Mouse (Mus musculus) heart, postnatal 0 days (tissue): ENCODE measurements around the gene Gars. TPM values are rescaled to one million over a fixed set of nuclear protein-coding genes. Genes with fewer than 3 reads are reported as not detected.

ENCODE experiments used
- ATAC-seq: fragments of 200-750 bp; cut with Nextera tagmentation; 2 replicates; pipeline ENCODE4 v1.8.0; 2017; ENCODE audit warnings: low read depth, moderate number of reproducible peaks, moderate library complexity; ENCODE audit not compliant: insufficient read depth
- DNase-seq: peaks from one replicate; pipeline ENCODE4 v3.0.0-alpha.2; 2016; ENCODE audit warnings: low spot score
- H3K27ac ChIP-seq: fragments of 300-500 bp; sonication (generic); 2 replicates; pipeline ENCODE4 v1.5.1; 2014; ENCODE audit warnings: low read depth, mild to moderate bottlenecking
- H3K27me3 ChIP-seq: fragments of 300-500 bp; sonication (generic); 2 replicates; pipeline ENCODE4 v1.6.1; 2014; ENCODE audit warnings: low read length, mixed read lengths; ENCODE audit not compliant: control insufficient read depth, insufficient read depth
- H3K36me3 ChIP-seq: fragments of 300-500 bp; sonication (generic); replicated peaks from 2 replicates; pipeline ENCODE4 v1.6.1; 2014; ENCODE audit warnings: low read length, mixed read lengths; ENCODE audit not compliant: control insufficient read depth, insufficient read depth
- H3K4me1 ChIP-seq: fragments of 300-500 bp; sonication (generic); 2 replicates; pipeline ENCODE4 v1.6.1; 2014; ENCODE audit warnings: antibody characterized with exemption; ENCODE audit not compliant: control insufficient read depth, insufficient read depth
- H3K4me2 ChIP-seq: fragments of 300-500 bp; sonication (generic); 2 replicates; pipeline ENCODE4 v1.6.1; 2014; ENCODE audit warnings: low read depth, mild to moderate bottlenecking, low read length, moderate library complexity
- H3K4me3 ChIP-seq: fragments of 300-500 bp; sonication (generic); 2 replicates; pipeline ENCODE4 v1.5.1; 2014; ENCODE audit warnings: low read depth, low read length
- H3K9ac ChIP-seq: fragments of 300-500 bp; sonication (generic); replicated peaks from 2 replicates; pipeline ENCODE4 v1.6.1; 2014; ENCODE audit warnings: low read depth, low read length, mixed read lengths
- H3K9me3 ChIP-seq: fragments of 300-500 bp; sonication (generic); replicated peaks from 2 replicates; pipeline ENCODE4 v1.6.1; 2016; ENCODE audit warnings: low read length; ENCODE audit not compliant: control insufficient read depth
- CTCF ChIP-seq: IDR thresholded peaks from 2 replicates; pipeline ENCODE4 v1.5.1; 2016; ENCODE audit warnings: antibody characterized with exemption, control low read depth, low read depth
- EP300 ChIP-seq: IDR thresholded peaks from 2 replicates; pipeline ENCODE4 v1.6.1; 2016; ENCODE audit warnings: antibody characterized with exemption, low read depth
- WGBS: fragments of 180-500 bp; shearing (Covaris S2); extraction: QIAGEN DNeasy Blood & Tissue Kit; methylation state at CpG from one replicate; pipeline ENCODE4 v1.1.7; 2014; 5-methylcytosine and 5-hydroxymethylcytosine counted together
- polyA plus RNA-seq: library from polyadenylated mRNA; unstranded; fragments of >200 nt; fragmentation: Nextera tagmentation; extraction: Ambion mirVana; gene quantifications from 2 replicates; pipeline ENCODE4 v1.2.1, GENCODE M21; 2015
- total RNA-seq: library from RNA; depleted of rRNA; stranded (reverse); fragments of >200 nt; gene quantifications from 2 replicates; pipeline ENCODE4 v1.2.3, GENCODE M21; 2014; ENCODE audit warnings: low replicate concordance

Gene Gars
- total and polyA plus RNA-seq, 2 experiments from 2014 or later = 81.5 to 105 TPM

DNA sequence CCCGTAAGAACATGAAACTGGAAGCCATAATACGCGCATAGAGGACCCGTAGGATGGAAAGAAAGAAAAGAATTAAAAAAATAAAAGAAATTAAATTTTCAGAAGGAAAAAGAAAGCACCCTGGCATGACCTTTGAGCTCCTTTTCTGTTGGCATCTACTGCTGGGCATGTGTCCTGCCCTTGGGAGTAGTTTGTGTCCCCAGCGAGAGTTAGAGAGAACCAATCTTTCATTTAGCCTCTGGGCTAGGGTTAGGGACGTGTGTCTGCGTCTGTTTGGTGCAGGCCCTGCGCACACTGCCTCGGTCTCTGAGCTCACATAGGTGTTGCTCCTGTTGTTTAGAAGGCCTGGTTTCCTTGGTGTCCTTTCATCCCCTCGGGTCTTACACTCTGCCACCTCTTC, 11.4 kb downstream of the Gars start:
- Histone ChIP-seq H3K9me3 (no peaks in the 10 kb centered on the region), H3K27me3 (no peaks in the 10 kb centered on the region), H3K27ac (no peak overlapping the region), H3K4me3 (no peak overlapping the region), H3K4me2 (no peak overlapping the region), H3K9ac (no peak overlapping the region), H3K4me1 (no peaks in the 10 kb centered on the region), H3K36me3 (peaks cover 62% of the 10 kb centered on the region)
- DNase-seq (no peak), ATAC-seq (no peak)
- TF ChIP-seq CTCF = no peak
- WGBS = 97% methylated on average over 9 of the region's 10 CpGs

DNA sequence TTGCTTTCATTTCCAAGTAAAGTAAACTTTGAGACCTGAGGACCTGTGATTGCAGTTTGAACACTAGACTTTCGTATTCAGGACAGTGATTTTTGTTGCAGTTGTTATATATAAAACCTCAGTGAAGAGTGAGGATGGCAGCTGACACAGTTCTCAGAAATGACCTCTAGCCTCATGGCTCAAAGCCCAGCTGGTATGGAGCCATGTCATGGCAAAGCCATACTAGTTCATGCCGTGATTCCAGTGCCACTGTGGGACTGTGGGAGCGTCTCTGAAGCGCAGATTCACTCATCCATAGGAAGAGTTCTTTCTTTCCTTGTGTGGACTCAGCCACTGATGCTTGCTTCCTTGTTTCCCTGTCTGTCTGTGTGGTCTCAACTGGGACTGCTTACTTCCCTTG, 16.7 kb downstream of the Gars start:
- no peak overlapping the region for H3K27ac ChIP-seq
- 81% methylated on average over 4 of the region's 4 CpGs for WGBS
- no peak for ATAC-seq
- no peak overlapping the region for H3K4me2 ChIP-seq
- H3K4me1 ChIP-seq = no peaks in the 10 kb centered on the region
- TF ChIP-seq CTCF (no peak), EP300 (no peak)
- H3K4me3 ChIP-seq = no peak overlapping the region
- H3K9ac ChIP-seq = no peak overlapping the region
- no peaks in the 10 kb centered on the region for H3K9me3 ChIP-seq
- H3K36me3 ChIP-seq = peaks cover 84% of the 10 kb centered on the region
- no peaks in the 10 kb centered on the region for H3K27me3 ChIP-seq
- no peak for DNase-seq

DNA sequence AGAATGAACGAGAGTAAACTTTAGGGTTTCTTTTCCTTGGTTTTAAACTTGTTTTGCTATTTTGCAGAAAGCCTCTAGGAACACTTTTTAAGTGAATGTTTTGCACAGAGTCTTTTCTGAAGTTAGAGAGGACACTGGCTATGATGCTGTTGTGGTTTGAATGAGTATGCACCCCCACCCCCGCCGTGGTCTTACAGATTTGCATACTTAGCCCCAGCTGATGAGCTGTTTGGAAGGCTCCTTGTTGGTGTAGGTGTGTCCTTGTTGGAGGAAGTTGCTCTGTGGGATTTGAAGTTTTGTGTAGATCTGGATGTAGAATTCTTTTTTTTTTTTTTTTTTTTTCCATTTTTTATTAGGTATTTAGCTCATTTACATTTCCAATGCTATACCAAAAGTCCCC, 19.6 kb downstream of the Gars start:
- Histone ChIP-seq H3K4me1 (no peaks in the 10 kb centered on the region), H3K4me2 (no peak overlapping the region), H3K27ac (no peak overlapping the region), H3K4me3 (no peak overlapping the region), H3K27me3 (no peaks in the 10 kb centered on the region), H3K9ac (no peak overlapping the region), H3K36me3 (peaks cover 91% of the 10 kb centered on the region), H3K9me3 (no peaks in the 10 kb centered on the region)
- 93% methylated on average over 3 of the region's 3 CpGs for WGBS
- no peak for ATAC-seq
- TF ChIP-seq EP300 = no peak
- TF ChIP-seq CTCF = no peak
- no peak for DNase-seq

DNA sequence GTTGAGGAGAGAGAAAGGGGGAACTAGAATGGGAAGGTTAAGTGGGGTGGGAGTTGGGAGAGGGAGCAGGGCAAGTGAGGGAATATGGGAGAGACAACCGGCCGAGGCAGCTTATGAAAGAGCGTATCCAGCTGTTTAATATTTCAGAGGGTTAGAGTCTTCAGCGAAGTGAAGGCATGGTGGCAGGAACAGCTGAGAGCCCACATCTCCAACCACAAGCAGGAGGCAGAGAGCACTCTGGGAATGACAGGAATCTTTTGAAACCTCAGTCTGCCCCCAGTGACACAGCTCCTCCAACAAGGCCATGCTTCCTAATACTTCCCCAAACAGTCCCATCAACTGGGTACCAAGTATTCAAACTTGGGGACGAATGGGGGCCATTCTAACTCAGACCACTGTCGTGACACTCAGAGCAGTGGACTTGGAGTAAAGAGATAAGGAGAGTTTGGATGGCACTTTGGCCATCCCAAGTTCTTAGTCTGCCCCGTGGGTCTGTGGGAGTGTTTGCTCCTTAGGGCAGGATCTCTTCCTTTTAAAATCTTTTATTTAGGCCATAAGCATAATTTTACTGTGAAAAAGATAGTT, 22.5 kb downstream of the Gars start:
- DNase-seq = no peak
- H3K9ac ChIP-seq = no peak overlapping the region
- no peak for ATAC-seq
- no peak overlapping the region for H3K4me2 ChIP-seq
- H3K4me3 ChIP-seq = no peak overlapping the region
- TF ChIP-seq CTCF (no peak), EP300 (no peak)
- H3K9me3 ChIP-seq = no peaks in the 10 kb centered on the region
- H3K4me1 ChIP-seq = no peaks in the 10 kb centered on the region
- peaks cover 91% of the 10 kb centered on the region for H3K36me3 ChIP-seq
- WGBS = 89% methylated on average over 7 of the region's 7 CpGs
- no peaks in the 10 kb centered on the region for H3K27me3 ChIP-seq
- H3K27ac ChIP-seq = no peak overlapping the region

DNA sequence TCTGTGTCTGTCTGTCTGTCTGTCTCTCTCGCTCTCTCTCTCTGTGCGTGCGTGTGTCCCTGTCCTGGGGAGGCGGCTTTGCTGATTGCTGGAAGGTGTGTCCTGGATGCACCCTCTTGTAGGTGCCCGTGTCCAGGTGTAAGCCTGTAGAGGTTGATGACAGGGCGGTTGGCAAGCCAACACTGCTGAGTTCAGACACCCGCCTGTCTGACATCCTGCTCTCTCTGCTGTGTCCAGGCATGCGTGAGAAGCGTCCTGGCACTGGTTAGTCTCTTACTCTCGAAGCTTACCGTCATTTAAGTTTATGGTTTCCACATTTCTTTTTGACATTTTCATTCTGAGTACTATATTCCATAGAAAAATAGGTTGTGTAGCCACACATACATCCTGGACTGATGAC, 23.5 kb downstream of the Gars start:
- 85% methylated on average over 11 of the region's 11 CpGs for WGBS
- no peak overlapping the region for H3K9ac ChIP-seq
- no peaks in the 10 kb centered on the region for H3K9me3 ChIP-seq
- ATAC-seq (no peak), DNase-seq (no peak)
- H3K4me1 ChIP-seq = no peaks in the 10 kb centered on the region
- H3K4me2 ChIP-seq = no peak overlapping the region
- no peak overlapping the region for H3K27ac ChIP-seq
- no peaks in the 10 kb centered on the region for H3K27me3 ChIP-seq
- H3K4me3 ChIP-seq = no peak overlapping the region
- H3K36me3 ChIP-seq = peaks cover 91% of the 10 kb centered on the region
- no peak for TF ChIP-seq EP300
- no peak for TF ChIP-seq CTCF

DNA sequence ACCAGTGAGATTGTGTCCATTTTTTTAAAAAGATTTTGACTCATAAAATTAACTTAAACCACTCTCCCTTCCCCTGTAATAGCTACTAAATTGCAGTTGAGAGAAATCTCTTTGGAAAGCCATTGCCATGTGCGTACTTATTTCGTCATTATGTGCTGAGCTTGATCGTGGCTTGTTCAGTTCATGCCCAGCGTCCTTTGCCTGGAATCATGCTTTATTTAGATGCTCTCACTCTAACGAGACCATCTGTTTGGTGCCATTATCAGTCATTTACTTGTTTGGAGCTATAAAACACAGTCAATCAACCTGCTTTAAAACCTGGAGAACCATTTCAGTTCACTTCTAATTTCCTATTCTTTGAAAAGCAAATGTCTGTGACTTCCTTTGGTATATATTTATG, 24.4 kb downstream of the Gars start:
- no peaks in the 10 kb centered on the region for H3K27me3 ChIP-seq
- H3K4me3 ChIP-seq = no peak overlapping the region
- 86% methylated on average over 5 of the region's 5 CpGs for whole genome bisulfite sequencing
- no peak overlapping the region for H3K9ac ChIP-seq
- TF ChIP-seq CTCF = no peak
- TF ChIP-seq EP300 = no peak
- H3K4me1 ChIP-seq = no peaks in the 10 kb centered on the region
- no peak overlapping the region for H3K27ac ChIP-seq
- no peaks in the 10 kb centered on the region for H3K9me3 ChIP-seq
- no peak overlapping the region for H3K4me2 ChIP-seq
- H3K36me3 ChIP-seq = peaks cover 92% of the 10 kb centered on the region
- DNase-seq = no peak
- ATAC-seq = no peak
